Mouse (Mus musculus): Measurements from ENCODE around the gene Itgal. TPM values are rescaled to one million over a fixed set of nuclear protein-coding genes. Genes with fewer than 3 reads are reported as not detected.
"Not testable (repeated sequence)": the region's sequence is repeated elsewhere in the genome, so short reads cannot be mapped to it uniquely, and the experiment has no call there.

The Itgal gene
- total RNA-seq, 4 experiments from 2014 or later: 1.9 to 3.1 (median 2.7) TPM

DNA sequence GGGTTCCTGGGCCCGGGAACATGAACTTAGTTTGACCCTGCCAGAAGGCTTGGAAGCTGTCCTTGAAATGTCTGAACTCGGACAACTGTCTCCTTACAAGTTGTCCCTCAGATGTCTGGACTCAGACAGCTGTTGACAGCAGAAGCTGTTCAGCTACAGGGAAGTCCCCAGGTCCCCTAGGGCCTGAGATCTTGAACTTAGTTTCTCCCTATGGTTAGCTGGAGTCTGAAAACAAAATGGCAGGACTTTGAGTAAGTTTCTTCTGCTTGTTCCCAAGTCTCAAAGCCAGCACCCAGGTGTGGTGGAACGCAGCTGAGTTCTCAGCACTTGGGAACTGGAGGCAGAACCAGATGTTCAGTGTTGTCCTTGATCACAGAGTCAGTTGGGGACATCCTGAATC is 16.0 kb upstream of the Itgal start:
- no peak for DNase-seq

DNA sequence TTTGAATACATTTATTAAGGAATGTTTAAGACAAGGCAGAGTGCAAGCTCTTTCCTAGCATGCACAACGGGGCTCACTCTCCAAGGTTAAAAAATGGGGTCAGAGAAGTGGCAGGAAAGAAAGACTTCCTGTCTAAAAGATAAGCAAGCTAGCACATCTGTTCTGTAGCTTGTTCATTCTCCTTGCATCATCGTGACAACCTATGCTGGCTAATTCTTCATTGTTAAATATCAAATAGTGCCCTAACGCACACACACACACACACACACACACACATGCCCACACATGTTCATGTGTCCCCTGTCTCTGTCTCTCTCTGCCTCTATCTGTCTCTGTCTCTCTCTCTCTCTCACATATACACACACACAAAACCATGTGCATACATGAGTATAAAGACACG is 14.9 kb upstream of the Itgal start:
- no peak for DNase-seq

DNA sequence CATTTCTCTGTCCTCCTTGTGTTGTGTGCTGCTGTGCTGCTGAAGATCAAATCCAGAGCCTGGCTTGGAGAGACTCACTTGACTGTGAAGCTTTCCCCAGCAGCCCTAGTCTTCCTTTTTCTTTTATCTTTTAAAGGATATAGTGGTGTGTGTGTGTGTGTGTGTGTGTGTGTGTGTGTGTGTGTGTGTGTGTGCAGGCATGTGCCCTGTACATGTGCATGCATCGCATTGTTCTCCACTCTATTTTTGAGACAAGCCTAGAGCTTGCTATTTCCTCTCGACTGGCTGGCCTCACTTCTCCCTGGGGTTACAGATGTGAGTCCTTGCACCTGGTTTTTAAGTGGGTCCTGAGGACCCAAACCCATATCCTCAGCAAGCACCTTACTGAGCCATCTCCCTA is 13.9 kb upstream of the Itgal start:
- DNase-seq: no peak

DNA sequence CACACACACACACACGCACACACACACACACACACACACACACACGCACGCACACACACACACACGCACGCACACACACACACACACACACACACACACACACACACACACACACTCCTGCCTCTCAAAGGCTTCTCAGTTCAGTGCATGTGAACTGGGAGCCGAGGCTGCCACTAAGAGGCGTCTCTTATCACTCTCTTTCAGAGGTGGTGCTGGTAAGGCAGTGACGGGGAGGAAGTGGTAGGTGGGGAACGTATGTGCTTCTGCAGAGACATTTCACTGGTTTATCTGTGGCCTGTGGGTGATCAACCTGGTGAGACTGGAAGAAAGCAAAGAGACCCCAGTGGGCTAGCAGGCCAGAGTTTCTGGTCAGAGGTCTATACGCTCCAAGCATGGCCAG is 10.9 kb upstream of the Itgal start:
- DNase-seq: no peak

DNA sequence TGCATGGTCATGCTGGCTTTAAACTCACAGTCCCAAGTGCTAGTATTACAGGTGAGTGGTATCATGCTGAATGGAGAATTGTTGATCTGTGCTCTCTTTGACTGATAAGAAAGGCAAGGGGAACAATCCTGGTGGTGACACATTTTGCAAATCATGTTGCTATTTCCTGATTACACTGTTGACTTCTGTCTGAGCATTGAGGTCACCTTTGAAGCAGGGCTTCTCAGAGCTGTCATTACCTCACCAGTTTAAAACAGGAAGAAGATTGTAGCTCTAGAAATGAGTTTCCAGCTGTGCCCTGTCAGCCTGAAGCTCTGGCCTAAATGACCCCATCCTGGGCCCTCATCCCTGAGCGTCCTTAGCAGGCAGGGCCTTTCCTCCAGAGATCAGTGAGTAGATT is 8.1 kb upstream of the Itgal start:
- DNase-seq: no peak

DNA sequence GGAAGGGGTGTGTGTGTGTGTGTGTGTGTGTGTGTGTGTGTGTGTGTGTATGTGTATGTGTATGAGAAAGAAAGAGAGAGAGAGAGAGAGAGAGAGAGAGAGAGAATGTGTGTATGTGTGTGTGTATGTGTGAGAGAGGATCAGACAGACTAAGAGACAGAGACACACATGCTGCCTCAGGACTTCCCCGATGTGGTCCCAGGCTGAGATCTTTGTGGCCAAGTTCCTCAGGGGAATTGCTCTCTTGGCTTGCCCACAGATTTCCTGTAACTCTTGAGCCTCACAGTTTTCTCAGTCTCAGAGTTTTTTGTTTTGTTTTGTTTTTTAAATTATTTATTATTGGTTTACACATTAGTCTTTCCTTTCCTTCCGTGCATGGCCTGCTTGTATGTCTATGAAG is 6.8 kb upstream of the Itgal start:
- DNase-seq: no peak

DNA sequence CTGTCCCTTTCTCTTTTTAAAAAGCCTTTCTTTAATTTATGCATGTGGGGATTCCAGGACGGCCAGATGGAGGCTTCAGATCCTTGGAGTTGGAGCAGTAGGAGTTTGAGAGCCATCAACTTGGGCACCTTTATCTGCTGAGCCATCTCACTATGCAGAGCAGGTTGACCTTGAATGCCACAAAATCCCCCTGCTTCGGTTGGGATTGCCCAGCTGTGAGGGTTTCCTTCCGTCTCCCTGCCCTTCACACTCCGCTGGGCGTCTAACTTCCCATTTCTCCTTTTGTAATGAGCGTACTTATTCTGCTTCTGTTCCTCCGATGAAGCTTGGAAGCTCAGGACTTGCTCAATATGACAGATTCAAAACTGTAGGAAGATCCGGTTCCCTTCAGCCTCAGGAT is 5.9 kb upstream of the Itgal start:
- no peak for DNase-seq

DNA sequence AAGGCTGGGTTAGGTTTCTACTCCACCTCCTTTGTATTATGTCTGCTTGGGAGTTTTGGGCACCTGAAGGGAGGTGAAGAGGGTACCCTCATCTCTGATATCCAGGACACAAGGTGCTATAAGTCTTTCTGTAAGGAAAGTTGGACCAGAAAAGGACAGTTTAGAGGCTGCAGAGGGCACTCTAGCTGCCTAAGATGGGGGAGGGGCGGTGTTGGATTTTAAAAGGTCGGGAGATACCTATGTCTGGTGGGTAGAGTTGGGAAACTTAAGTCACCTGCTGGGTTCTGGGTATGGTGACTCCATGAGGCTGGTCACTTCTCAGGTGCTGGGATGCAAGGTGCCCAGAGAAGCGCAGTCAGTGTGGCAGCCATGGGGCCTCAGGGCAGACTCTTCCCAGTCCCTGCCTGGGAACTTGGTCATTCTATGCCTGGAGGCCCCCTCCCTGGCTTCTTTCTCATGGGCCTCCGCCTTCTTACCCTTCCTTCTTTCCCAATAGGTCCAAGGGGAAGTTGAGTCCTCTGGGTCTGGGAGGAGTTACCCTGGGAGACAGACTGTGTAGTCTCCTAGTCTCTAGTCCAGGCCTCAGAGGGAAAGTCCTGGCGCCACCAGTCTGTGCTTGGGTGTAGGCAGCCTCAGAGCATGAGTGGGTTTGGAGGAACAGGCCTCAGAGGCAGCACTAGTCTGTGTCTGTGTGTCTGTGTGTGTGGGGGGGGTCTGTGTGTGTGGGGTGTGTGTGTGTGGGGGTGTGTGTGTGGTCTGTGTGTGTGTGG is 911 bp downstream of the Itgal start:
- DNase-seq: no peak

DNA sequence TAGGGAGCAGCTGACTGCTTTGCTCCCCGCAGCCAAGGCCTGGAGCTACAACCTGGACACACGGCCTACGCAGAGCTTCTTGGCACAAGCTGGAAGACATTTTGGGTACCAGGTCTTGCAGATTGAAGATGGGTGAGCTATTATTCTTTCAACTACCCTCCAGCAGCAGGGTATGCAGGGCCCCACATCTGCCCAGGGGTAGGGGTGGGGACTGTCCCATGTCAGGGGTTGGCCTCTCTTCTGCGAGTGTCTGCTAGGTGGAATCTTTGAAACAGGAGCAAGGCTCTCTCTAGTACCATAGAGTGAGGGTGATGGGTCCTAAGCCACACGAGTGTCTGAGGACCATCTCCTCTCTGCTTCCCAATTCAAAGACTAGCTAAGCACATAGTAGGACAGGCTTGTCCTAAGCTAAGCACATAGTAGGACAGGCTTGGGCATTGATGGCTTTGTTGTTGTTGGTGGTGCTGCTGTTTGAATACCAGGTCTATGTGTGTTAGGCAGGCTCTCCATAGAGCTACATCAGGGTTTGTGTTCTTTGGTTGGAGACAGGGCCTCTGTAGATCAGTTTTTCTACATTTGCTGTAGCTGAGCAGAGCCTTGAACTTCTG is 1.6 kb downstream of the Itgal start:
- DNase-seq: no peak

DNA sequence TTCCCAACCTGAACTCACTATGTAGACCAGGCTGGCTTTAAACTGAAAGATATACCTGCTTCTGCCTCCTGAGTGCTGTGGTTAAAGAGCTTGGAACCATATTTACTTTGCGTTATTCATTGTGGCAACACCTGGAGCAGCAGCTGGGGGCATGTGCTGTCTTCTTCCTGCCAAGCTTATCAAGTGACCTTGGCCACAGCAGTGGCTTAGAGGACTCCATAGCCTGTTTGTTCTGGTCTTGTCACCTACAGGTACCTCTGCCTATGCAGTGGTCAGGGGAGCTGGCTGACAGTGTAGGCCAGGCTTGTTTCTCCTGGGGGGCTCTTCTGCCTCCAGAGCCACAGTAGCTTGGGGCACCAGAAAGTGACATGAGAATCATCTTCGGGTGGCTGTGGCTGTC is 12.4 kb downstream of the Itgal start:
- no peak for DNase-seq

DNA sequence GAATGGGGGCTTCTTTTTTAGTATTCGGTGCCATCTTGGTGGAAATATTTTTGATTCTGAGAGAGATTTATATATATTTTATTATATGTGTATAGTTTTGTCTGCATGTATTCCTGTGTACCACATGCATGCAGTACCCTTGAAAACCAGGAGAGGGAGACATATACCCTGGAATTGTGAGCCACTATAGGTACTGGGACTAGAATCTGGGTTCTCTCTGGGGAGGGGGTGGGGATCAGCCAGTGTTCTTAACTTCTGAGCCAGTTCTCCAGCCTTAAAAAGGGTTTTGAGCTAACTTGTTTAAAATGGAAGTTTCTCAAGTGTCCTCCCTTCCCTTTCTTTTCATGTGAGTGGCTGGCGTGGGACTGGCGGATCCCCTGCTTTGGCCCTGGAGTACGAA is 12.8 kb downstream of the Itgal start:
- no peak for DNase-seq

DNA sequence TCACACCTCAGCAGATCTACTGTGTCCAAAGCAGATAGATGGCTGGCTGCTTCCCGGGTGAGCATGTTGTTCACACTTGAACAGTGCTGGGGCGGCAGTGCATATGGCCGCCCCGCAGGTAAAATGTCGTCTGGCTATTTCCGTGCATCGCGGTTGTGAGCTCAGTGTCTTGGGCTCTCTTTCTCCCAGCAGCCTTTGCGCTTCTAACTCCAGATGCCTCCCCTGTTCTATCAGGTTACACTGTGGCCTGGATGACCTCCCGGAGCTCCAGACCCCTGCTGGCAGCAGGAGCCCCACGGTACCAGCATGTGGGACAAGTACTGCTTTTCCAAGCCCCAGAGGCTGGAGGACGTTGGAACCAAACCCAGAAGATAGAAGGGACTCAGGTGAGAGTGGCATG is 13.9 kb downstream of the Itgal start:
- DNase-seq: no peak

DNA sequence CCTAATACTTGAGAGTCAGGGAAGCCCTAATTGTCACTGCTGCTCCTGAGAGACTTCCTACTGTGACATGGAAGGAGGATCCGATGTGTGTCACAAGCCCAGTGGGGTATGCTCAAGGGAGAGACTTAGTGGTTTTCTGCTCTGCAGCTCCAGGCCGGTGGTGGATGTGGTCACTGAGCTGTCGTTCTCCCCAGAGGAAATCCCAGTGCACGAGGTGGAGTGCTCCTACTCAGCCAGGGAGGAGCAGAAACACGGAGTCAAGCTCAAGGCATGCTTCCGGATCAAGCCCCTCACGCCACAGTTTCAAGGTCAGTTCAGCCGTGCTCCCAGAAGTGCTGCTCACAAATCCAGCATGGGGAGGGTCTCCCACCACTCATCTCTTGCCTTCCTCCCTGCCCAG is 17.9 kb downstream of the Itgal start:
- no peak for DNase-seq

DNA sequence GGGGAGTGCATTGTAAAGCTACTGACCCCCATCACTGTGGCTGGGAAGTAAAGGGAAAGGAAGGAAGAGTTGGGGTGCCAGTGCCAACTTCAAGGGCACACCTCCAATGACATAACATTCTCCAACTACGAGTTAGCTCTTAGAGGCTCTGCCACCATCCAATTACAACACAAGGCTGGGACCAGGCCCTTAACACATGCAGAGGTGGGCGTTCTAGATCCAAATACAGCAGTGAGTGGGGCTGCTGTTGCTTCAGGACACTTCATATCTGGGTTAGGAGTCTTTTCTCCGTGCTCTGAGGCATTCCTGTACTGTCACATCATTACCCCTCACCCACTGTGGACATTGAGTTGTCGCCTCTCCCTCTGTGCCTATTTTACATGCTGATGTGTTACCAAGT is 25.0 kb downstream of the Itgal start:
- DNase-seq: no peak

DNA sequence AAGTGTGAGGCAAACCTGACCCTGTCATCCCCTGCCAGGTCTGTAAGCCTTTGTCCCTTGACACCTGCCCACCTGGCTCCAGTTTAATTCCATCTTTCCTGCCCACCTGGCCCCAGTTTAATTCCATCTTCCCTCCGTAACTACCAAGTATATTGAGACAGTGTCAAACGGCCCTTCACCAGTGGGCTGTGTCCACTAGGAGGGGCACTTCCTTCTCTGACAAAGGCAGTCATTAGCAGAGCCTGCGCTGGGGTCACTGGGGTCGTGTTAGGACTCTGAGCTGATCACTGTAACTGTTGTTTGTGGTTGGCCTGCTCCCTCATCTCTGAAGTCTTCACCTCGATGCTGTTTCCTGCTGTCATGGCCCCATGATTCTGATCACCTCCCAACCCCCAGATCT is 26.0 kb downstream of the Itgal start:
- DNase-seq: no peak

DNA sequence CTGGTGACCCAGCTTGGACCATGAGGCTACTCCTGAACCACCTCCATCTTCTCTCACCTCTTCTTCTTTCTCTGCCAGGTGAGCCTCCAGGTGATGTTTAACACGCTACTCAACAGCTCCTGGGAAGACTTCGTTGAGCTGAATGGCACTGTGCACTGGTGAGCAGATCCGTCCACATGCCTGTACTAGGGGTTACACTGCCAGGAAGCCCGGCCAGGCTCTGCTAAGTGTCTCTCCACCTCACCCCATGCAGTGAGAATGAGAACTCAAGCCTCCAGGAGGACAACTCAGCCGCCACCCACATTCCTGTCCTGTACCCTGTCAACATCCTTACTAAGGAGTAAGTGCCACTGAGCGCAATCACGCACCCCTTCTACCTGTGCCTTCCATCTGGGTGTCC is 28.9 kb downstream of the Itgal start:
- DNase-seq: no peak

DNA sequence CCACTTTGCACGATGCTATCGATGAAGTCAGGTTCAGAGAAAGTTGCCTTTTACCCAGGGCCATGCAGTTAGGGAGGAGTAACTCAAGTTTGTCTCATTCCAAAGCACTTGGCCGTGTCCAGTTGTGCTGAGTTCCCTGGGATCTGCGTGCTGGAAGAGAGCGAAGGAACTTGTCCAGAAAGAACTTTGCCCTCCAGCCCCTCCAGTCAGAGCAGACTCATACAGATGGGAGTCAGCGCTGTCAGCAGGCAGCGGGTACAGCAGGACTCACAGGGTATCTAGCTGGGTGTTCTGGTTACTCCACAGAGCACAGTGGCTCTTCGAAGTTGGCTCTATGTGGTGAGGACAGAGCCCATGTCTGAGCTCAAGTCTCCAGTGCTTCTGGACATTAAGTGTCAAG is 29.5 kb downstream of the Itgal start:
- DNase-seq: no peak

DNA sequence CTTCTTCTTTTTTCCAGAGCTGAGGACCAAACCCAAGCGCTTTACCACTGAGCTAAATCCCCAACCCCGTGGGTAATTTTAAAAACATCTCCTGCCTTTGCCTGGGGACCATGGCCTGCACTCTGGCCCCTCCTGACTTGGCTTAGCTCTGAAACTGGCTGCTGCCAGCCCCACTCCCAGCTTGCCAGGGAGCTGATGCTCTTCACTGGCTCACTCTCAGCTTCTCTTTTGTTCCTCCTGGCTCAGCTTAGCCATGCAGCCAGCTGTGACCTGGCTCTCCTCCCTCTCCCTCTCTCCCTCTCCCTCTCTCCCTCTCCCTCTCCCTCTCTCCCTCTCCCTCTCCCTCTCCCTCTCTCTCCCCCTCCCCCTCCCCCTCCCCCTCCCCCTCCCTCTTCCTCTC is 30.6 kb downstream of the Itgal start:
- DNase-seq: no peak

DNA sequence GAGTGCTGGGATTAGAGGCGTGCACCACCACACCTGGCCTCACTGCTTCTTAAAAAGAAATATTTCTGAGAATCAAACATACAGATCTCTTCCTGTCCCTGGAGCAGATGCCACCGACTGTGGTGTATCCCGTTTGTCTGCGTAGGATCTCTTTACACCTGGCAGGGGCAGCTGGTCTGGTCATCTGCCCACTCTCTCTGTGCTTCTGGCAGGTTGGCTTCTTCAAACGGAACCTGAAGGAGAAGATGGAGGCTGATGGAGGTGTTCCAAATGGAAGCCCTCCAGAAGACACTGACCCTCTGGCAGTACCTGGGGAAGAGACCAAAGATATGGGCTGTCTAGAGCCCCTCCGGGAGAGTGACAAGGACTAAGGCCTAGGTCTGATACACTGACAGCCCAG is 37.2 kb downstream of the Itgal start:
- DNase-seq: no peak

DNA sequence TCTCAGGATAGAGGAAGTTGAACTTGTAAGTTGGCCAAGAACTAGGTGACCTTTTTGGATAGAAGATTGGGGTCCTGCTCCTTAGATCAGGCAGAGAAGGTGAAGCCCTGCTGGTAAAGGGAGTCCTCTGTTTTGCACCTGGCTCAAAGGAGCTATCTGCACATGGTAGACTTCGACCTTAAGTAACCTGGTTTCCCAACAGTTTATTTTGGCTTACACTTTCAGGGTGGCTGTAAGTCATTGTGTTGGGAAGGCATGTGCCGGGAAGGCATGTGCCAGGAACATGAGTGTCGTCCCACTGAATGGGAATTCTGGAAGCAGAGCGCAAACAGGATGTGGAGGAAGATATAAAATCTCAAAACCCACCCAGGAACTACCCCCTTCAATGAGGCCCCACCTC is 39.5 kb downstream of the Itgal start:
- DNase-seq: no peak

DNA sequence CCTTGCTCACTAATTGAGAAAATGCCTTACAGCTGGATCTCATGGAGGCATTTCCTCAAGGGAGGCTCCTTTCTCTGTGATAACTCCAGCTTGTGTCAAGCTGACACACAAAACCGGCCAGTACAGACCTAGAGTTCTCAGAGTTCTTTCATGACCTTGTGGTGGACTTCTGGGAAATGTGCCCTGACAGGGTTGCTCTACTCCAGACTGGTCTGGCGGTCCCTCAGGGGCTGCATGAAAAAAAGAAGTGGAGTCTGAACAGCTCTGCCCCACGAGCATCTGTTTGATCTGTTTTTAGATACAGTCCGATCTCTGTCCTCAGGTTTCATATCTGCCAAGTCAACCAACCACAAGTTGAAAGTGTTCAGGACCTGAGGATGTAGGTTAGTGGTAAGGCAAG is 41.6 kb downstream of the Itgal start:
- no peak for DNase-seq

DNA sequence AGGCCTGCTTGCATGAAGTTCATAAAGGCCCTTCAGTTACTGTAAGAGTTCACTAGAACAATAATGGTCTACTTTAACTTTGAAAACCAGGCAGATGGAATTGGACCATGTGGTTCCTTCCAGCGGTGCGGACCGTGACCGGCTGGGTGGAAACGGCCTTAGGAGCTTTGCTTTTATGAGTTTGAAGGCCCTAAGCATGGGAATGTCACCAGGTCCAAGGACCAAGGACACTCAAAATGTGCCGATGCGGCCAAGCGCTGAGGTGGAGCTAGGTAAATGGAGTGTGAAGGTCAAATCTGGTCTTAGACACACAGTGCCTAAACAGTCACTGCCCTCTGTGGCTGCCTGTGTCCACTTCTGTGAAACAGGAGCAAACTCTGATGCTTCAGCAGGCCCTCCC is 45.3 kb downstream of the Itgal start:
- no peak for DNase-seq

DNA sequence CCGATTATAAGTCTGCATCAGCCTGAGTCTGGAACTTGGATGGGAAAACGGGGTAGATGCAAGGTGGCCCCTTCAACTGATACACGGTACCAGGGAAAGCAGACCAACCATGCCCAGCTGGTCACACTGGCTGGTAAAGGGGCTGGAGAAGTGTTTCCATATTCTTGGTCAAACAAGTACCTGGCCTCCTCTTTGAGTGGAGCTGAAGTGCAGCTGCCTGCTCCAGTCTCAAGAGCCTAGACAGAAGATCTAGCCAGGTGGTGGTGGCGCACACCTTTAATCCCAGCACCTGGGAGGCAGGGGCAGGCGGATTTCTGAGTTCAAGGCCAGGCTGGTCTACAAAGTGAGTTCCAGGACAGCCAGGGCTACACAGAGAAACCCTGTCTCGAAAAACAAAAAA is 45.8 kb downstream of the Itgal start:
- DNase-seq: not testable (repeated sequence)

DNA sequence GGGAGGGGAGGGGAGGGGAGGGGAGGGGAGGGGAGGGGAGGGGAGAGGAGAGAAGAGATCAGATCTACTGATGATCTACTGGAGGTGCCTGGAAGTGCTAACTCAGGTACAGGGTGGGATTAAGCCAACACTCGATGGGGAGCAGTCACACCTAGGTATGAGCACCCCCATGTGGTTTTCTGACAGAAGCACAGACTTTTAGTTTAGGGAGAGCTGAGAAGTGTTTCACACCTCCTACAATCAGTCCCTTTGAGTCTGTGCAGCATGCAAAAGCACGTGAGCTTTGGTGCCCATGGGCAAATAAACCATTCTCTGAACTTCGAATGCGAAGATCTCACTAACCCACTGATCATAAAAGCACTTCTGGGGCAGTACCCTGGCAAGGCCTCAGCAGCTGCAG is 46.3 kb downstream of the Itgal start:
- DNase-seq: no peak

DNA sequence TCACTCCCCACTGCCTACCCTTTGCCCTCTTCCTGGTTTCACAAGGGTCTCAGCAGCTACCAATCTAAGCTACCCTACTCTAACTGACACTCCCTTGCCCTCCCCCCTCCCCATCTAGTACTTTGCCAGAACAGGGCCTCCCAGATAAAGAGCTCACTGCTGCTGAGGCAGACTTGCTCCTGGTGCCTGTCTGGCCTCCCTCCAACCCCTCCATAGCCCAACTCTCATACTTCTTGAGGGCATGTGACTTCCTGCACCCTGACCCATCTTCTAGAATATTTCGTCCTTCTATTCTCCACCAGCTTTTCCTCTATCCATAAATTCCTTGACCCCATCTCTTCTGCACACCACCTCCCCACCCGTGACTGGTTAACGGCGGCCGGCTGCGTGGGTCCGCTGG is 46.8 kb downstream of the Itgal start:
- no peak for DNase-seq

Data from adrenal gland, adult 8-10 months (tissue).